Mouse (Mus musculus) stomach, postnatal 0 days (tissue): ENCODE data around the gene Hoxa5. TPM values are rescaled to one million over a fixed set of nuclear protein-coding genes. Genes with fewer than 3 reads are reported as not detected.

Experiments
- ATAC-seq: fragments of 200-750 bp; cut with Nextera tagmentation; 2 replicates; pipeline ENCODE4 v1.8.0; 2017; ENCODE audit not compliant: low FRiP score, low TSS enrichment
- DNase-seq: peaks from one replicate; pipeline ENCODE4 v3.0.0-alpha.2; 2016; ENCODE audit warnings: low spot score
- H3K27ac ChIP-seq: fragments of 300-500 bp; sonication (generic); replicated peaks from 2 replicates; pipeline ENCODE4 v1.5.1; 2014; ENCODE audit warnings: mild to moderate bottlenecking, control low read depth
- H3K27me3 ChIP-seq: fragments of 300-500 bp; sonication (generic); 2 replicates; pipeline ENCODE4 v1.6.1; 2014; ENCODE audit warnings: low read length; ENCODE audit not compliant: control insufficient read depth, insufficient read depth
- H3K36me3 ChIP-seq: fragments of 300-500 bp; sonication (generic); 2 replicates; pipeline ENCODE4 v1.6.1; 2014; ENCODE audit warnings: low read length, mixed read lengths; ENCODE audit not compliant: control insufficient read depth, insufficient read depth
- H3K4me1 ChIP-seq: fragments of 300-500 bp; sonication (generic); replicated peaks from 2 replicates; pipeline ENCODE4 v1.6.1; 2014; ENCODE audit warnings: antibody characterized with exemption; ENCODE audit not compliant: control insufficient read depth, insufficient read depth
- H3K4me2 ChIP-seq: fragments of 300-500 bp; sonication (generic); replicated peaks from 2 replicates; pipeline ENCODE4 v1.6.1; 2014; ENCODE audit warnings: low read depth, mild to moderate bottlenecking, control low read depth, moderate library complexity
- H3K4me3 ChIP-seq: fragments of 300-500 bp; sonication (generic); 2 replicates; pipeline ENCODE4 v1.5.1; 2014; ENCODE audit warnings: low read depth, low read length, control low read depth
- H3K9ac ChIP-seq: fragments of 300-500 bp; sonication (generic); 2 replicates; pipeline ENCODE4 v1.6.1; 2014; ENCODE audit warnings: mild to moderate bottlenecking, low read length, control low read depth, mixed read lengths
- H3K9me3 ChIP-seq: fragments of 300-500 bp; sonication (generic); 2 replicates; pipeline ENCODE4 v1.6.1; 2016; ENCODE audit warnings: low read length; ENCODE audit not compliant: control insufficient read depth
- CTCF ChIP-seq: IDR thresholded peaks from 2 replicates; pipeline ENCODE4 v1.5.1; 2016; ENCODE audit warnings: antibody characterized with exemption, low read depth, mild to moderate bottlenecking, moderate library complexity
- EP300 ChIP-seq: optimal IDR thresholded peaks from 2 replicates; pipeline ENCODE3; 2016; ENCODE audit warnings: antibody characterized with exemption
- WGBS: fragments of 180-500 bp; shearing (Covaris S2); extraction: QIAGEN DNeasy Blood & Tissue Kit; methylation state at CpG from one replicate; pipeline ENCODE4 v1.1.7; 2014; 5-methylcytosine and 5-hydroxymethylcytosine counted together
- polyA plus RNA-seq: library from polyadenylated mRNA; unstranded; fragments of >200 nt; fragmentation: Nextera tagmentation; extraction: Ambion mirVana; gene quantifications from 2 replicates; pipeline ENCODE4 v1.2.1, GENCODE M21; 2015

Hoxa5 gene
- polyA plus RNA-seq = 8.4 and 8.9 TPM in 2 replicates

- TF ChIP-seq CTCF (peak; percentile 92), EP300 (no peak)
- Histone ChIP-seq H3K27ac (peak within 1 kb of the TSS; percentile 86), H3K36me3 (no peaks in the 10 kb centered on the region), H3K9ac (peak within 1 kb of the TSS; percentile 92), H3K4me1 (no peaks in the 10 kb centered on the region), H3K4me2 (peak within 1 kb of the TSS; percentile 76), H3K9me3 (no peaks in the 10 kb centered on the region), H3K4me3 (peak within 1 kb of the TSS; percentile 73), H3K27me3 (peaks cover 5% of the 10 kb centered on the region; the same call in 1 of the 2 replicates)
- peak; percentile 88 for ATAC-seq
- WGBS = under 1% methylated on average over 62 of the region's 65 CpGs
- peak; percentile 81 for DNase-seq
Observed at GRCm38 (mm10) chr6:52204050-52204752, at the start of gene Hoxa5. Gene Hoxa5 (minus strand): TSS chr6:52204587.

DNA sequence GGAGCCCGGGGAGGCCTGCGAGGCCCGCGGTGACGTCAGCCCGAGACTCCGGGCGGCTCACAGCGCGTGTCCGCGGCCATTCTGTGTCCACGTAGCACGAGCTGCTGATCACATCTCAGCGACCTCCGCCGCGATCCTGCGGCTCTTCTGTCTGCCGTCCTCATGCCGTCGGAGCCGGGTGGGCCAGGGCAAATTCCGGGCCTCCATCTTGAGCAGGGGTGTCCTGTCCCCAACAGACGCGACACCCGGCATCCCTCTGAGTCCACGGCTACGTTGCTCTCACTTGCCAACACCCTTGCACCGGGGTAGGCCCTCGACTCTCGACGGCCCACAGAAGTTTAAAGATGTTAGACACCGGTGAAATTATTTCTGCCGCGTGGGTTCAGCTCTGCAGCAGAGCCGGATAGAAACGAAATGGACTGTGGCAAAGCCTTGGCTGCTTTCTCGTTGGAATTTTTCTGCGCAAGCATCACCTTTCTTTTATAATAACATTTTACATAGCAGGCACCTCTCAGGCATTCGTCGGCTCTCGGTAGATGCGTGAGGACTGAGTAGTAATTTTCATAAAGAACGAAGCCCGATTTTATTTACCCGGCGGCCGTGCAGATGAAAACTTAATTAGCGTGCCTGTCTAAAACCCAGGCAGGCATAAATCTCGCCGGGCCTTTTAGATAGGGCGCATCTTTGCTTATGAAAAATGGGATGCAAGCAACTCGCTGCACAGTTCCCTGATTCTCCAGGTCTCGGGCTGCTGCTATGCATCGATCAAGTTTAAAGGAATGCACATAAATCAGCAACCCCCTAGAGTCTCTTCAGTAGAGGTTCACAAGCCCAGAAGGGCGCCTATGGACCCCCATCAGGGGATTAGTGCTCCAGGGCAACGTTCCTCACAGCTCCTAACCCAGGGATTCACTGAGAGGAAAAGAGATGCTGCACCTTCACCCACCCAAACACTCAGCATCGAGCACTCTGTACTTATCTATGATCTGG is 49.4 kb upstream of the Hoxa5 start:
- Histone ChIP-seq H3K4me1 (no peaks in the 10 kb centered on the region), H3K4me3 (0 out of 2 replicates have a peak overlapping the region, but pooled peaks have one; percentile 6), H3K9ac (no peak overlapping the region), H3K36me3 (no peaks in the 10 kb centered on the region), H3K4me2 (no peak overlapping the region), H3K27me3 (peaks cover 26% of the 10 kb centered on the region), H3K9me3 (no peaks in the 10 kb centered on the region), H3K27ac (no peak overlapping the region)
- DNase-seq (no peak), ATAC-seq (no peak)
- TF ChIP-seq CTCF (no peak), EP300 (no peak)
- 2% methylated on average over 59 of the region's 59 CpGs for WGBS

- H3K27me3 ChIP-seq = peaks cover 30% of the 10 kb centered on the region
- no peak for DNase-seq
- TF ChIP-seq EP300 (no peak), CTCF (no peak)
- H3K27ac ChIP-seq = no peak overlapping the region
- ATAC-seq = no peak
- no peaks in the 10 kb centered on the region for H3K4me1 ChIP-seq
- no peak overlapping the region for H3K4me2 ChIP-seq
- no peaks in the 10 kb centered on the region for H3K36me3 ChIP-seq
- WGBS = 2% methylated on average over 35 of the region's 35 CpGs
- no peak overlapping the region for H3K4me3 ChIP-seq
- H3K9me3 ChIP-seq = no peaks in the 10 kb centered on the region
- no peak overlapping the region for H3K9ac ChIP-seq
Observed at GRCm38 (mm10) chr6:52252775-52253376, 48.5 kb upstream of the Hoxa5 start.

GRCm38 (mm10) chr6:52252016-52252774 is 47.8 kb upstream of the Hoxa5 start:
- no peak overlapping the region for H3K4me3 ChIP-seq
- no peak overlapping the region for H3K27ac ChIP-seq
- H3K4me1 ChIP-seq = no peaks in the 10 kb centered on the region
- H3K27me3 ChIP-seq = peaks cover 33% of the 10 kb centered on the region
- DNase-seq = no peak
- H3K9me3 ChIP-seq = no peaks in the 10 kb centered on the region
- no peaks in the 10 kb centered on the region for H3K36me3 ChIP-seq
- no peak for TF ChIP-seq CTCF
- no peak for TF ChIP-seq EP300
- H3K4me2 ChIP-seq = no peak overlapping the region
- no peak overlapping the region for H3K9ac ChIP-seq
- no peak for ATAC-seq
- WGBS = 6% methylated on average over 24 of the region's 24 CpGs

DNA sequence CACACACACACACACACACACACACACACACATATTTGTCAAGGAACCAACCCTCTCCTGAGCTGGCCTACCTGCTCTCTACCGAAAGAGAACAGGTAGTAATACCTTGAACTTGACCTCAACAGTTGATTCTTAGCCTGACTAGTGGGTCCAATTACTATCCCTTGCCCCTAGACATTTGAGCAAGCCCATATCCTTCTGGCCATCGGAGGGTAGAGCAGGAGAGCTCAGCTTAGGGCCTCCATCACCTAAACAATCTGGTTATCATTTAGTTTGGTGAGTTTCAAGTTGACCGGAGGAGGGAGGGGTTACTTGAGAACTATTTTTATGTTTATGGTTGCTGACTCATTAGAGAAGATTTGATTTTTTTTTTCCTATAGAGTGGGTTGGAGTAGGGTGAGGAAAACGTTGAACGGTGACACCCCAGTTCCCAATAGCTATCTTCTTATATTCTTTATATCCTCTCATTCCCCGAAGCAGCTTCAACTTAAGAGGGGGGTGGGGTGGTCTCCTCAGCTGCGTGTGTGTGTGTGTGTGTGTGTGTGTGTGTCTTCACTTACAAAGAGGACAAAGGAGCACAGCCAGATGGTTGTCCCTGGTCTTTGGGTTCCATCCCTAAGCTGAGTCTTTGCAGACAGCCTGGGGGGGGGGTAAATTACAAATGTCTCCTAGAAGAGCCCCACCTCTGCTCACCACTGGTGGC is 46.9 kb upstream of the Hoxa5 start:
- Histone ChIP-seq H3K9ac (no peak overlapping the region), H3K27ac (no peak overlapping the region), H3K4me1 (no peaks in the 10 kb centered on the region), H3K9me3 (no peaks in the 10 kb centered on the region), H3K4me3 (no peak overlapping the region), H3K4me2 (no peak overlapping the region), H3K27me3 (peaks cover 30% of the 10 kb centered on the region), H3K36me3 (no peaks in the 10 kb centered on the region)
- peak; percentile 27; the same call in 1 of the 2 replicates for ATAC-seq
- no peak for TF ChIP-seq EP300
- TF ChIP-seq CTCF = no peak
- DNase-seq = no peak
- 15% methylated on average over 7 of the region's 7 CpGs for WGBS
